Mouse (Mus musculus) adrenal gland, postnatal 14 days (tissue): ENCODE measurements around the gene Fam186b. TPM values are rescaled to one million over a fixed set of nuclear protein-coding genes. Genes with fewer than 3 reads are reported as not detected.
A peak's percentile ranks its signal among the peaks of the same experiment; 100 is the strongest.

Source experiments
- DNase-seq: peaks from one replicate; pipeline ENCODE4 v3.0.0; 2021; ENCODE audit warnings: mixed read lengths
- total RNA-seq: library from RNA; stranded (reverse); gene quantifications from 2 replicates; pipeline ENCODE4 v1.2.3, GENCODE M21; 2021

Gene Fam186b
- total RNA-seq, 1 experiment from 2014 or later, result 2.8 TPM

- DNase-seq, result no peak
Observed at GRCm38 (mm10) chr15:99320168-99320674, 24.5 kb upstream of the Fam186b start.

- no peak for DNase-seq
Observed at GRCm38 (mm10) chr15:99319411-99319871, 23.8 kb upstream of the Fam186b start.

- no peak for DNase-seq
Observed at GRCm38 (mm10) chr15:99318861-99319410, 23.2 kb upstream of the Fam186b start.

GRCm38 (mm10) chr15:99318071-99318470 is 22.4 kb upstream of the Fam186b start:
- no peak for DNase-seq

- peak; percentile 54 for DNase-seq
Observed at GRCm38 (mm10) chr15:99317267-99317651, 21.6 kb upstream of the Fam186b start.

- peak; percentile 88 for DNase-seq
Observed at GRCm38 (mm10) chr15:99316314-99317266, 20.9 kb upstream of the Fam186b start.

GRCm38 (mm10) chr15:99314891-99315290 is 19.2 kb upstream of the Fam186b start:
- no peak for DNase-seq

GRCm38 (mm10) chr15:99310617-99311016 is 14.9 kb upstream of the Fam186b start:
- DNase-seq, result no peak

- no peak for DNase-seq
Observed at GRCm38 (mm10) chr15:99309549-99309948, 13.9 kb upstream of the Fam186b start.

GRCm38 (mm10) chr15:99307476-99307875 is 11.8 kb upstream of the Fam186b start:
- DNase-seq, result no peak

GRCm38 (mm10) chr15:99296213-99296612 is 525 bp upstream of the Fam186b start:
- no peak for DNase-seq

GRCm38 (mm10) chr15:99294813-99295374 is 794 bp downstream of the Fam186b start, which contains the start of gene Prpf40b:
Prpf40b (plus strand) TSS chr15:99295087.
- peak; percentile 98 for DNase-seq

GRCm38 (mm10) chr15:99294287-99294686 is 1.4 kb downstream of the Fam186b start:
- DNase-seq, result no peak

GRCm38 (mm10) chr15:99290586-99290985 is 5.1 kb downstream of the Fam186b start:
- DNase-seq, result no peak

- DNase-seq, result no peak
Observed at GRCm38 (mm10) chr15:99285189-99285535, 10.5 kb downstream of the Fam186b start.

GRCm38 (mm10) chr15:99284527-99285188 is 11.0 kb downstream of the Fam186b start:
- peak; percentile 44 for DNase-seq

- no peak for DNase-seq
Observed at GRCm38 (mm10) chr15:99283456-99283855, 12.2 kb downstream of the Fam186b start.

GRCm38 (mm10) chr15:99278271-99278670 is 17.4 kb downstream of the Fam186b start:
- no peak for DNase-seq

- DNase-seq, result no peak
Observed at GRCm38 (mm10) chr15:99276095-99276494, 19.6 kb downstream of the Fam186b start.

- peak; percentile 80 for DNase-seq
Observed at GRCm38 (mm10) chr15:99265679-99266078, 30.0 kb downstream of the Fam186b start.

- no peak for DNase-seq
Observed at GRCm38 (mm10) chr15:99264363-99264762, 31.3 kb downstream of the Fam186b start.

GRCm38 (mm10) chr15:99262702-99263101 is 33.0 kb downstream of the Fam186b start:
- no peak for DNase-seq
